Mouse (Mus musculus) ES-Bruce4 (cell line): Measurements from ENCODE around the gene Htr1f.

Experiments
- CTCF ChIP-seq: IDR thresholded peaks from one replicate; pipeline ENCODE4 v1.8.1; 2011; ENCODE audit warnings: low read depth, low read length
- POLR2A ChIP-seq: IDR thresholded peaks from one replicate; pipeline ENCODE4 v1.8.1; 2011; ENCODE audit warnings: low read length; ENCODE audit not compliant: insufficient read depth

DNA sequence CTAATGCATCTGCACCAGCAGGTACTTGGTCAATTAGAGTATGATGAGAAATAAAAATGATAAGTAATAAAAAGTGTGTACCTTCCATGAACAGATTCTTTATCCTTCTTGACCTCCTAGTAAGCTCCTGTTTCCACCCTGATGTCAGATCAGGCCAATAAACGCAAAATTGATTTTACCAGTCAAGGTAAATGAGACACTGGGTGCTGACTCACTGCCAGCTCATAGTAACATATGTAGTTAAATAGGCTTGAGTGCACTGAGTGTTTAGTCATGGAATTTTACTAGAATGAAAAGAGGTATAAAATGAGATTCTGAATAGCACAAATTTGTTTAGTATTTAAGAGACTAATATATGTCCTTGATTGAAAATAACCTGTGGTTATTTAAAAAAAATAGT lies 6.6 kb upstream of the Htr1f start:
- TF ChIP-seq POLR2A (no peak), CTCF (no peak)
